Mouse (Mus musculus): ENCODE data around the gene Poln. TPM values are rescaled to one million over a fixed set of nuclear protein-coding genes. Genes with fewer than 3 reads are reported as not detected.

Gene Poln
- 4.3 and 6.2 TPM in 2 replicates for polyA plus RNA-seq (2011; ENCODE audit: insufficient read depth, insufficient read length, low replicate concordance, missing spikeins)

GRCm38 (mm10) chr5:34168950-34169891 is at the start of gene Poln, which contains the start of gene Haus3:
TSS of gene Poln (minus strand) at chr5:34169448.
TSS of gene Haus3 (minus strand) at chr5:34169527.
- WGBS, result under 1% methylated on average over 57 of the region's 57 CpGs
- H3K27ac ChIP-seq (ENCODE audit: control insufficient read depth, insufficient read depth, low read depth, low read length, poor library complexity), result peak within 1 kb of the TSS; percentile 90
- H3K4me1 ChIP-seq (ENCODE audit: control insufficient read depth, insufficient read depth, low read length), result no peaks in the 10 kb centered on the region; the same call in 1 of the 2 replicates
- 0 out of 2 replicates have a peak, but pooled peaks have one; percentile 5 for TF ChIP-seq CTCF (IDR thresholded peaks at IDR 0.05; ENCODE audit: control insufficient read depth, insufficient read depth, low read length)
- peak; percentile 80 for TF ChIP-seq POLR2A (IDR thresholded peaks at IDR 0.05; ENCODE audit: borderline replicate concordance, control insufficient read depth, low read depth, low read length)
- peak within 1 kb of the TSS; percentile 89 for H3K4me3 ChIP-seq (replicated peaks; ENCODE audit: control insufficient read depth, low read depth, low read length)

- no peak overlapping the region for H3K27ac ChIP-seq (ENCODE audit: control insufficient read depth, insufficient read depth, low read depth, low read length, poor library complexity)
- 52% methylated on average over 5 of the region's 5 CpGs for WGBS
- no peak overlapping the region for H3K4me3 ChIP-seq (replicated peaks; ENCODE audit: control insufficient read depth, low read depth, low read length)
- H3K4me1 ChIP-seq (ENCODE audit: control insufficient read depth, insufficient read depth, low read length), result no peaks in the 10 kb centered on the region
- TF ChIP-seq POLR2A (IDR thresholded peaks at IDR 0.05; ENCODE audit: borderline replicate concordance, control insufficient read depth, low read depth, low read length) (no peak), CTCF (IDR thresholded peaks at IDR 0.05; ENCODE audit: control insufficient read depth, insufficient read depth, low read length) (no peak)
Observed at GRCm38 (mm10) chr5:34218672-34219071, 49.4 kb upstream of the Poln start.

GRCm38 (mm10) chr5:34217756-34218155 is 48.5 kb upstream of the Poln start:
- no peaks in the 10 kb centered on the region for H3K4me1 ChIP-seq (ENCODE audit: control insufficient read depth, insufficient read depth, low read length)
- TF ChIP-seq CTCF (IDR thresholded peaks at IDR 0.05; ENCODE audit: control insufficient read depth, insufficient read depth, low read length) (no peak), POLR2A (IDR thresholded peaks at IDR 0.05; ENCODE audit: borderline replicate concordance, control insufficient read depth, low read depth, low read length) (no peak)
- WGBS, result 73% methylated on average over 9 of the region's 9 CpGs
- no peak overlapping the region for H3K4me3 ChIP-seq (replicated peaks; ENCODE audit: control insufficient read depth, low read depth, low read length)
- no peak overlapping the region for H3K27ac ChIP-seq (ENCODE audit: control insufficient read depth, insufficient read depth, low read depth, low read length, poor library complexity)

- H3K4me1 ChIP-seq (ENCODE audit: control insufficient read depth, insufficient read depth, low read length), result no peaks in the 10 kb centered on the region
- H3K4me3 ChIP-seq (replicated peaks; ENCODE audit: control insufficient read depth, low read depth, low read length), result no peak overlapping the region
- no peak overlapping the region for H3K27ac ChIP-seq (ENCODE audit: control insufficient read depth, insufficient read depth, low read depth, low read length, poor library complexity)
- no peak for TF ChIP-seq POLR2A (IDR thresholded peaks at IDR 0.05; ENCODE audit: borderline replicate concordance, control insufficient read depth, low read depth, low read length)
- TF ChIP-seq CTCF (IDR thresholded peaks at IDR 0.05; ENCODE audit: control insufficient read depth, insufficient read depth, low read length), result no peak
- 84% methylated on average over 7 of the region's 7 CpGs for WGBS
Observed at GRCm38 (mm10) chr5:34216025-34216424, 46.8 kb upstream of the Poln start.

GRCm38 (mm10) chr5:34213659-34214058 is 44.4 kb upstream of the Poln start:
- WGBS, result 71% methylated on average over 8 of the region's 8 CpGs
- Histone ChIP-seq H3K27ac (ENCODE audit: control insufficient read depth, insufficient read depth, low read depth, low read length, poor library complexity) (no peak overlapping the region), H3K4me1 (ENCODE audit: control insufficient read depth, insufficient read depth, low read length) (no peaks in the 10 kb centered on the region), H3K4me3 (replicated peaks; ENCODE audit: control insufficient read depth, low read depth, low read length) (no peak overlapping the region)
- TF ChIP-seq CTCF (IDR thresholded peaks at IDR 0.05; ENCODE audit: control insufficient read depth, insufficient read depth, low read length) (no peak), POLR2A (IDR thresholded peaks at IDR 0.05; ENCODE audit: borderline replicate concordance, control insufficient read depth, low read depth, low read length) (no peak)

- Histone ChIP-seq H3K4me3 (replicated peaks; ENCODE audit: control insufficient read depth, low read depth, low read length) (no peak overlapping the region), H3K4me1 (ENCODE audit: control insufficient read depth, insufficient read depth, low read length) (no peaks in the 10 kb centered on the region), H3K27ac (ENCODE audit: control insufficient read depth, insufficient read depth, low read depth, low read length, poor library complexity) (no peak overlapping the region)
- 3% methylated on average over 1 of the region's 1 CpGs for WGBS
- TF ChIP-seq POLR2A (IDR thresholded peaks at IDR 0.05; ENCODE audit: borderline replicate concordance, control insufficient read depth, low read depth, low read length) (no peak), CTCF (IDR thresholded peaks at IDR 0.05; ENCODE audit: control insufficient read depth, insufficient read depth, low read length) (peak; percentile 92)
Observed at GRCm38 (mm10) chr5:34210279-34210678, 41.0 kb upstream of the Poln start.

GRCm38 (mm10) chr5:34207503-34207902 is 38.3 kb upstream of the Poln start:
- WGBS, result 33% methylated on average over 3 of the region's 3 CpGs
- no peak for TF ChIP-seq POLR2A (IDR thresholded peaks at IDR 0.05; ENCODE audit: borderline replicate concordance, control insufficient read depth, low read depth, low read length)
- no peak for TF ChIP-seq CTCF (IDR thresholded peaks at IDR 0.05; ENCODE audit: control insufficient read depth, insufficient read depth, low read length)
- no peaks in the 10 kb centered on the region for H3K4me1 ChIP-seq (ENCODE audit: control insufficient read depth, insufficient read depth, low read length)
- no peak overlapping the region for H3K4me3 ChIP-seq (replicated peaks; ENCODE audit: control insufficient read depth, low read depth, low read length)
- no peak overlapping the region for H3K27ac ChIP-seq (ENCODE audit: control insufficient read depth, insufficient read depth, low read depth, low read length, poor library complexity)

GRCm38 (mm10) chr5:34205788-34206187 is 36.5 kb upstream of the Poln start:
- H3K4me1 ChIP-seq (ENCODE audit: control insufficient read depth, insufficient read depth, low read length), result no peaks in the 10 kb centered on the region
- no peak overlapping the region for H3K27ac ChIP-seq (ENCODE audit: control insufficient read depth, insufficient read depth, low read depth, low read length, poor library complexity)
- TF ChIP-seq POLR2A (IDR thresholded peaks at IDR 0.05; ENCODE audit: borderline replicate concordance, control insufficient read depth, low read depth, low read length) (no peak), CTCF (IDR thresholded peaks at IDR 0.05; ENCODE audit: control insufficient read depth, insufficient read depth, low read length) (no peak)
- WGBS, result 64% methylated on average over 2 of the region's 2 CpGs
- no peak overlapping the region for H3K4me3 ChIP-seq (replicated peaks; ENCODE audit: control insufficient read depth, low read depth, low read length)
